ENCODE assay signal across 10 mouse cellular contexts in genomic region chr10:39924556-39924955, GRCm38 (mm10). TPM values are rescaled to one million over a fixed set of nuclear protein-coding genes. Genes with fewer than 3 reads are reported as not detected.
"Had no signal": no experiment of that assay in that cellular context is flagged by ENCODE, and none has a peak within 500 bp of the region (broad histone marks: within the 10 kb centered on the region; RNA-seq: fewer than 3 reads in every experiment).

No protein-coding gene starts in this region.

RNA-seq across cellular contexts. Expression of gene Mfsd4b2, which starts 2.2 kb away (rescaled TPM):
- polyA plus RNA-seq: kidney, embryonic 16.5 days; limb, embryonic 12.5 days; limb, embryonic 15.5 days; lung, embryonic 14.5 days; lung, postnatal 0 days; macrophage; midbrain, embryonic 12.5 days; neural tube, embryonic 12.5 days; neural tube, embryonic 15.5 days had no signal

RNA-seq across cellular contexts. Expression of gene Mfsd4b3, which starts 35.4 kb away (rescaled TPM):
- polyA plus RNA-seq: midbrain, embryonic 15.5 days; neural tube, embryonic 15.5 days had no signal
